Mouse (Mus musculus): ENCODE results near the gene Mycbpap.

The Mycbpap gene

GRCm38 (mm10) chr11:94521219-94521843 lies at the start of gene Mycbpap:
Gene Mycbpap, minus strand, starts transcription at chr11:94521742.
- peak; percentile 81 for DNase-seq

GRCm38 (mm10) chr11:94570612-94571011 lies 49.1 kb upstream of the Mycbpap start:
- peak; percentile 80 for DNase-seq

- no peak for DNase-seq
Measured at GRCm38 (mm10) chr11:94567326-94567725, 45.8 kb upstream of the Mycbpap start.

- DNase-seq, result no peak
Measured at GRCm38 (mm10) chr11:94566534-94566933, 45.0 kb upstream of the Mycbpap start.

- peak; percentile 41 for DNase-seq
Measured at GRCm38 (mm10) chr11:94565151-94565479, 43.6 kb upstream of the Mycbpap start.

- DNase-seq, result peak; percentile 79
Measured at GRCm38 (mm10) chr11:94564437-94565150, 43.1 kb upstream of the Mycbpap start, which contains the start of gene Chad. Gene Chad, plus strand, starts transcription at chr11:94565047.

- DNase-seq, result no peak
Measured at GRCm38 (mm10) chr11:94563821-94564220, 42.3 kb upstream of the Mycbpap start.

- DNase-seq, result no peak
Measured at GRCm38 (mm10) chr11:94563383-94563782, 41.8 kb upstream of the Mycbpap start.

- no peak for DNase-seq
Measured at GRCm38 (mm10) chr11:94558226-94558625, 36.7 kb upstream of the Mycbpap start.

- DNase-seq, result no peak
Measured at GRCm38 (mm10) chr11:94550442-94550744, 28.9 kb upstream of the Mycbpap start.

GRCm38 (mm10) chr11:94549691-94550441 lies 28.3 kb upstream of the Mycbpap start:
- no peak for DNase-seq

- peak; percentile 97 for DNase-seq
Measured at GRCm38 (mm10) chr11:94548888-94549690, 27.5 kb upstream of the Mycbpap start, which contains the start of gene Rsad1. Gene Rsad1, minus strand, starts transcription at chr11:94549255.

GRCm38 (mm10) chr11:94548041-94548784 lies 26.7 kb upstream of the Mycbpap start:
- peak; percentile 66 for DNase-seq

GRCm38 (mm10) chr11:94547271-94547670 lies 25.7 kb upstream of the Mycbpap start:
- no peak for DNase-seq

GRCm38 (mm10) chr11:94546381-94546780 lies 24.8 kb upstream of the Mycbpap start:
- no peak for DNase-seq

GRCm38 (mm10) chr11:94544422-94544821 lies 22.9 kb upstream of the Mycbpap start:
- peak; percentile 49 for DNase-seq

- DNase-seq, result peak; percentile 96
Measured at GRCm38 (mm10) chr11:94543932-94544331, 22.4 kb upstream of the Mycbpap start.

GRCm38 (mm10) chr11:94543344-94543743 lies 21.8 kb upstream of the Mycbpap start:
- no peak for DNase-seq

GRCm38 (mm10) chr11:94542400-94542799 lies 20.9 kb upstream of the Mycbpap start:
- no peak for DNase-seq

GRCm38 (mm10) chr11:94539761-94540160 lies 18.2 kb upstream of the Mycbpap start:
- DNase-seq, result no peak

- no peak for DNase-seq
Measured at GRCm38 (mm10) chr11:94538733-94539292, 17.3 kb upstream of the Mycbpap start.

- no peak for DNase-seq
Measured at GRCm38 (mm10) chr11:94533171-94533570, 11.6 kb upstream of the Mycbpap start.

All from kidney, postnatal 10 days (tissue).